Mouse (Mus musculus) forebrain, embryonic 14.5 days (tissue): Measurements from ENCODE around the gene Fgf12. TPM values are rescaled to one million over a fixed set of nuclear protein-coding genes. Genes with fewer than 3 reads are reported as not detected.

ENCODE experiments used
- ATAC-seq: fragments of 200-750 bp; cut with Nextera tagmentation; 2 replicates; pipeline ENCODE4 v1.8.0; 2017; ENCODE audit warnings: mild to moderate bottlenecking, moderate library complexity
- DNase-seq: peaks from one replicate; pipeline ENCODE4 v3.0.0-alpha.2; 2015; ENCODE audit warnings: low spot score
- H3K27ac ChIP-seq: fragments of 300-500 bp; sonication (generic); 2 replicates; pipeline ENCODE4 v1.5.1; 2014; ENCODE audit warnings: low read depth, mild to moderate bottlenecking, control low read depth, low read length, moderate library complexity
- H3K27me3 ChIP-seq: fragments of 300-500 bp; sonication (generic); replicated peaks from 2 replicates; pipeline ENCODE4 v1.6.1; 2014; ENCODE audit warnings: low read length, control low read depth, mixed read lengths; ENCODE audit not compliant: control insufficient read depth, insufficient read depth
- H3K36me3 ChIP-seq: fragments of 300-500 bp; sonication (generic); 2 replicates; pipeline ENCODE4 v1.6.1; 2014; ENCODE audit warnings: low read length, control low read depth; ENCODE audit not compliant: control insufficient read depth, insufficient read depth
- H3K4me1 ChIP-seq: fragments of 300-500 bp; sonication (generic); 2 replicates; pipeline ENCODE4 v1.6.1; 2014; ENCODE audit warnings: antibody characterized with exemption, low read length, control low read depth; ENCODE audit not compliant: control insufficient read depth, insufficient read depth
- H3K4me2 ChIP-seq: fragments of 300-500 bp; sonication (generic); 2 replicates; pipeline ENCODE4 v1.6.1; 2014; ENCODE audit warnings: mild to moderate bottlenecking, control low read depth, low read length
- H3K4me3 ChIP-seq: fragments of 300-500 bp; sonication (generic); 2 replicates; pipeline ENCODE4 v1.5.1; 2014; ENCODE audit warnings: low read depth, low read length, control low read depth
- H3K9ac ChIP-seq: fragments of 300-500 bp; sonication (generic); 2 replicates; pipeline ENCODE4 v1.6.1; 2014; ENCODE audit warnings: mild to moderate bottlenecking, low read length, control low read depth, moderate library complexity
- H3K9me3 ChIP-seq: fragments of 300-500 bp; sonication (generic); replicated peaks from 2 replicates; pipeline ENCODE4 v1.6.1; 2016; ENCODE audit warnings: low read length, control low read depth, mixed read lengths; ENCODE audit not compliant: control insufficient read depth
- WGBS: fragments of 180-500 bp; shearing (Covaris S2); extraction: QIAGEN DNeasy Blood & Tissue Kit; methylation state at CpG from one replicate; pipeline ENCODE4 v1.1.7; 2014; 5-methylcytosine and 5-hydroxymethylcytosine counted together
- polyA plus RNA-seq: library from polyadenylated mRNA; unstranded; fragments of >200 nt; fragmentation: Nextera tagmentation; extraction: Ambion mirVana; gene quantifications from 2 replicates; pipeline ENCODE4 v1.2.1, GENCODE M21; 2014

Gene Fgf12
- polyA plus RNA-seq, 1 experiment from 2014 or later, result 16.1 TPM

DNA sequence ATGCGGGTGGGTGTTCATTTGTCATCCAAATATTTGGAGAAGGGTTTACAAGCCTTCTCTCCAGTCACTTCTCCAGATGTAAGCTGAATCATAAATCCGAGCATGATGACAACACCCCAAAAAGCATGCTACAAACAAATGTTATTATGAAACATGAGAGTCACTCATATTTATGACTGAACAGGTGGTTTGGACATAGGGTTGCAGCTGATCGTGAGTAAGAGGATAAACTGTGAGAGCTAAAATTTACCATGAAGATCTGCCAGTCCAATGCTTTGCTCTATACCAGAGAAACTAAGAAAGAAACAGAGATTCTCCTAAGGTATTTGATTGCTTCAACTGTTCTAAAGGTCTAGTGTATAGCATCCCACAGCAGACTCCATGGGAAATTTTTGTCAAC is 56.0 kb downstream of the Fgf12 start:
- 89% methylated on average over 3 of the region's 3 CpGs for WGBS
- Histone ChIP-seq H3K4me1 (no peaks in the 10 kb centered on the region), H3K9me3 (no peaks in the 10 kb centered on the region)

GRCm38 (mm10) chr16:28694113-28694899 is 58.6 kb downstream of the Fgf12 start:
- DNase-seq (peak; percentile 6), ATAC-seq (no peak)
- H3K27me3 ChIP-seq, result no peaks in the 10 kb centered on the region
- no peak overlapping the region for H3K9ac ChIP-seq
- no peak overlapping the region for H3K4me2 ChIP-seq
- no peaks in the 10 kb centered on the region for H3K36me3 ChIP-seq
- H3K4me1 ChIP-seq, result no peaks in the 10 kb centered on the region
- H3K27ac ChIP-seq, result no peak overlapping the region
- no peak overlapping the region for H3K4me3 ChIP-seq
- H3K9me3 ChIP-seq, result no peaks in the 10 kb centered on the region
- 59% methylated on average over 15 of the region's 15 CpGs for WGBS

More for the DNA sequence above, 56.0 kb downstream of the Fgf12 start:
- no peak overlapping the region for H3K27ac ChIP-seq
- H3K4me2 ChIP-seq, result no peak overlapping the region
- no peaks in the 10 kb centered on the region for H3K27me3 ChIP-seq
- ATAC-seq, result no peak
- no peak for DNase-seq
- no peaks in the 10 kb centered on the region for H3K36me3 ChIP-seq
- H3K4me3 ChIP-seq, result no peak overlapping the region
- H3K9ac ChIP-seq, result no peak overlapping the region

DNA sequence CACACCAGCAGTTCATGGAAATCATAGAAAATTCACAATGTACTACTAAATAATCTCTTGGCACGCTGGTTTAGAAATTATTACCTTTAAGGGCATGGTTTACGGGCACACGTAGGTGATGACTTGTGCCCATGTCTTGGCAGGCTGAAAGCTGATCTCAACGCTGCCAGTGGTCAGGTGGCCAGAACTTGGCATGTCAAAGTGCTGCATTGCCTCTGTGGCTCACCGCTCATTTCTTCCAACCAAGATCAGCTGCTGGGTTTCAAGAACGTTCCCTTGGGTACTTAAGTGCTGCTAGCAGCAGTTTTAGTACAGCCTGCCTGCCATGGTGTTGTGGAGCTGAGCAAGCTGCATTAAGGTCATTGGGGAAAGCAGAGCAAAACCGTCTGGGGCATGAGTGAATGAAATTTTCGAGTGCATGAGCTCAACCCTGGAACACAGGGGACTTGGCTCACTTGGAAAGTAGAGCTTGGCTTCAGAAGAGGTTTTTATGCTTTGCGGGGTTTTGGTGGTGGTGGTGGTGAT is 63.9 kb downstream of the Fgf12 start:
- no peaks in the 10 kb centered on the region for H3K4me1 ChIP-seq
- no peak overlapping the region for H3K4me3 ChIP-seq
- no peak overlapping the region for H3K9ac ChIP-seq
- no peaks in the 10 kb centered on the region for H3K36me3 ChIP-seq
- H3K4me2 ChIP-seq, result no peak overlapping the region
- H3K27ac ChIP-seq, result no peak overlapping the region
- ATAC-seq, result no peak
- H3K27me3 ChIP-seq, result no peaks in the 10 kb centered on the region
- no peak for DNase-seq
- WGBS, result 89% methylated on average over 9 of the region's 9 CpGs
- H3K9me3 ChIP-seq, result no peaks in the 10 kb centered on the region

GRCm38 (mm10) chr16:28681625-28682024 is 71.2 kb downstream of the Fgf12 start:
- ATAC-seq (no peak), DNase-seq (no peak)
- Histone ChIP-seq H3K27me3 (no peaks in the 10 kb centered on the region), H3K9me3 (no peaks in the 10 kb centered on the region), H3K36me3 (no peaks in the 10 kb centered on the region), H3K27ac (no peak overlapping the region), H3K4me2 (no peak overlapping the region), H3K4me3 (no peak overlapping the region), H3K9ac (no peak overlapping the region), H3K4me1 (no peaks in the 10 kb centered on the region)
- whole genome bisulfite sequencing, result 91% methylated on average over 3 of the region's 3 CpGs

GRCm38 (mm10) chr16:28668815-28669347 is 84.0 kb downstream of the Fgf12 start:
- ATAC-seq, result no peak
- no peaks in the 10 kb centered on the region for H3K4me1 ChIP-seq
- H3K4me2 ChIP-seq, result no peak overlapping the region
- H3K27ac ChIP-seq, result no peak overlapping the region
- DNase-seq, result peak; percentile 1
- no peaks in the 10 kb centered on the region for H3K36me3 ChIP-seq
- H3K4me3 ChIP-seq, result no peak overlapping the region
- WGBS, result 83% methylated on average over 5 of the region's 5 CpGs
- H3K27me3 ChIP-seq, result no peaks in the 10 kb centered on the region
- no peak overlapping the region for H3K9ac ChIP-seq
- H3K9me3 ChIP-seq, result no peaks in the 10 kb centered on the region

- no peak overlapping the region for H3K27ac ChIP-seq
- no peak for ATAC-seq
- no peak for DNase-seq
- H3K9me3 ChIP-seq, result no peaks in the 10 kb centered on the region
- H3K4me2 ChIP-seq, result no peak overlapping the region
- H3K27me3 ChIP-seq, result no peaks in the 10 kb centered on the region
- no peaks in the 10 kb centered on the region for H3K4me1 ChIP-seq
- H3K36me3 ChIP-seq, result no peaks in the 10 kb centered on the region
- H3K4me3 ChIP-seq, result no peak overlapping the region
- WGBS, result 93% methylated on average over 10 of the region's 10 CpGs
- H3K9ac ChIP-seq, result no peak overlapping the region
Measured at GRCm38 (mm10) chr16:28652640-28653039, 100.2 kb downstream of the Fgf12 start.

DNA sequence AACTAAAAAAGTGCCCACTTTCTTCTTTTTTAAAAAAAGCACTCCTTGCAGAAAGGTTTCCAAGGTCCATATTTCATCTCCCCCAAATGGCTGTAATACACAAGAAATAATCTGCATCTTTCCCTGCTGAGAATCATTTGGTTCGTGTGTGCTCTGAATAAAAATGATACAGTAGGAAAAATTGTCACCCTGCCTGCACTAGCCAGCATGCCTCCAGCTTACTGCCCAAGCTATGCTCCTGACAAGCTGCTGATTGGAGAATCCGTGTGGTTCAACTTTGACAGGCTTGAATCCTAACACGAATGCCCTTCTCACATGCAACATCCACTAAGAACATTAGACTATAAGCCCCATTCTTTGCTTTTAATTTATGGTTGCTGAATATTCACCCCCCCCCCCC is 102.3 kb downstream of the Fgf12 start:
- no peaks in the 10 kb centered on the region for H3K4me1 ChIP-seq
- no peak overlapping the region for H3K27ac ChIP-seq
- no peak overlapping the region for H3K9ac ChIP-seq
- no peak overlapping the region for H3K4me2 ChIP-seq
- 55% methylated on average over 3 of the region's 3 CpGs for whole genome bisulfite sequencing
- no peaks in the 10 kb centered on the region for H3K27me3 ChIP-seq
- no peak overlapping the region for H3K4me3 ChIP-seq
- no peak for ATAC-seq
- peak; percentile 1 for DNase-seq
- H3K36me3 ChIP-seq, result no peaks in the 10 kb centered on the region
- no peaks in the 10 kb centered on the region for H3K9me3 ChIP-seq

DNA sequence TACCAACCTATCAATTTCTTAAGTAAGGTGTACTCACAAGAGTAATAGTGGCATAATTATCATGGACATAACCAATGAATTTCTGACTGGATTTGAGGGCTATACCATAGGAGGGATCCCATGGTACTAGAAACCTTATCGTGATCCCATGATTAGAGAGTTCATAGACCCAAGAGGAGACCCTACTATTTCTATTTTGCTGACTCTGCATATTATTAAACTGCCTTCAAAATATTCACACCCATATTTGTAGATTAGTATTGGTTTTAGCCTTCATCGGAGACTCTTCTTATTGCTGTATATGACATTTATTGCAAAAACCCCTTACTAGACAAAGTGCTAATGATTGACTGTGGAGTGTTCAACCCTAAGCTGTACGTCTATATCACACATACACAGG is 107.8 kb downstream of the Fgf12 start:
- Histone ChIP-seq H3K4me2 (no peak overlapping the region), H3K27me3 (no peaks in the 10 kb centered on the region), H3K9ac (no peak overlapping the region), H3K27ac (no peak overlapping the region), H3K36me3 (no peaks in the 10 kb centered on the region), H3K4me1 (no peaks in the 10 kb centered on the region), H3K9me3 (no peaks in the 10 kb centered on the region), H3K4me3 (no peak overlapping the region)
- WGBS, result 87% methylated on average over 3 of the region's 3 CpGs
- no peak for ATAC-seq
- DNase-seq, result no peak

DNA sequence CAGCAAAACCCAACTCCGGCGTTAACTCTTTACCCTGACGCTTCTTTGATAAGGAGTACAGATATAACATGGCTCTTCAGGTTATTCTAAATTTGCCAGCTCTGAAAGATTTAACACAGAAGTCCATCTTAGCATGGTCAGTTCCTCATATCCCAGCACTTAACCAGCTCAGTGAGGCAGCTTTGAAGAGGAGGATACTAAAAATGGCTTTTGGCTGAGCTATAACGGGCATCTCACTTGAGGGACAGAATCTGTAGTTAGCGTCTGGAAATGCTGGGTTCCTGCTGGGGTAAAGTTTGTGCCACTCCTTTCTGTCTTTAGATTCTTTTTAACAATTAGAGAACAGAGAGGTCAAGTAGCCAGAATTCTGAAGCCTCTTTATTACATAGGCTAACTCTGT is 121.1 kb downstream of the Fgf12 start:
- ATAC-seq, result no peak
- H3K4me1 ChIP-seq, result no peaks in the 10 kb centered on the region
- no peak overlapping the region for H3K27ac ChIP-seq
- no peaks in the 10 kb centered on the region for H3K36me3 ChIP-seq
- DNase-seq, result no peak
- 84% methylated on average over 5 of the region's 5 CpGs for WGBS
- no peak overlapping the region for H3K9ac ChIP-seq
- H3K4me3 ChIP-seq, result no peak overlapping the region
- H3K9me3 ChIP-seq, result no peaks in the 10 kb centered on the region
- no peak overlapping the region for H3K4me2 ChIP-seq
- no peaks in the 10 kb centered on the region for H3K27me3 ChIP-seq
